Mouse (Mus musculus) frontal cortex, postnatal 10 days (tissue): ENCODE data around the gene Syce2.
"Not testable (repeated sequence)": the region's sequence is repeated elsewhere in the genome, so short reads cannot be mapped to it uniquely, and the experiment has no call there.

Experiments
- DNase-seq, 2 experiments: peaks; one replicate each; pipeline ENCODE4 v3.0.0; 2022; ENCODE audit warnings: low spot score in 2 of 2, mixed read lengths in 1 of 2

Gene Syce2

GRCm38 (mm10) chr8:84901071-84901470, 29.2 kb downstream of the Syce2 start:
- DNase-seq: no peak

GRCm38 (mm10) chr8:84901752-84902151, 29.8 kb downstream of the Syce2 start, which contains the start of gene Klf1:
Gene Klf1, plus strand, starts transcription at chr8:84901928.
- DNase-seq: no peak

- no peak for DNase-seq
Measured at GRCm38 (mm10) chr8:84902367-84902919, 30.5 kb downstream of the Syce2 start.

- DNase-seq: peak; percentile 81 to 88
Measured at GRCm38 (mm10) chr8:84902920-84903661, 31.2 kb downstream of the Syce2 start.

GRCm38 (mm10) chr8:84904351-84904750, 32.4 kb downstream of the Syce2 start:
- DNase-seq: no peak

GRCm38 (mm10) chr8:84907037-84907436, 35.1 kb downstream of the Syce2 start:
- DNase-seq: no peak

GRCm38 (mm10) chr8:84907493-84907892, 35.6 kb downstream of the Syce2 start:
- DNase-seq: no peak

- DNase-seq: not testable (repeated sequence)
Measured at GRCm38 (mm10) chr8:84907979-84908378, 36.1 kb downstream of the Syce2 start.

- DNase-seq: peak; percentile 84 to 89
Measured at GRCm38 (mm10) chr8:84908421-84909161, 36.7 kb downstream of the Syce2 start, which contains the start of gene Dnase2a. Gene Dnase2a, plus strand, starts transcription at chr8:84908560.

- no peak for DNase-seq
Measured at GRCm38 (mm10) chr8:84909162-84909767, 37.4 kb downstream of the Syce2 start.

- DNase-seq: no peak
Measured at GRCm38 (mm10) chr8:84909949-84910348, 38.0 kb downstream of the Syce2 start.

- DNase-seq: no peak
Measured at GRCm38 (mm10) chr8:84910551-84910950, 38.6 kb downstream of the Syce2 start.

- no peak for DNase-seq
Measured at GRCm38 (mm10) chr8:84911854-84912253, 39.9 kb downstream of the Syce2 start.

GRCm38 (mm10) chr8:84912391-84912790, 40.5 kb downstream of the Syce2 start:
- DNase-seq: no peak

GRCm38 (mm10) chr8:84912895-84913501, 41.1 kb downstream of the Syce2 start:
- no peak for DNase-seq

GRCm38 (mm10) chr8:84913502-84913900, 41.6 kb downstream of the Syce2 start:
- no peak for DNase-seq

- no peak for DNase-seq
Measured at GRCm38 (mm10) chr8:84913960-84914359, 42.0 kb downstream of the Syce2 start.

- DNase-seq: no peak
Measured at GRCm38 (mm10) chr8:84915269-84915668, 43.4 kb downstream of the Syce2 start.

- DNase-seq: no peak
Measured at GRCm38 (mm10) chr8:84917781-84918180, 45.9 kb downstream of the Syce2 start.

GRCm38 (mm10) chr8:84918646-84919045, 46.7 kb downstream of the Syce2 start:
- no peak for DNase-seq

GRCm38 (mm10) chr8:84921596-84921995, 49.7 kb downstream of the Syce2 start:
- no peak for DNase-seq

GRCm38 (mm10) chr8:84925557-84925956, 53.6 kb downstream of the Syce2 start:
- no peak for DNase-seq
